16 mouse cellular contexts compared by ENCODE assay signal in genomic region chr9:96735946-96736345, GRCm38 (mm10). TPM values are rescaled to one million over a fixed set of nuclear protein-coding genes. Genes with fewer than 3 reads are reported as not detected.
DNase-seq lines count a peak whose midpoint lies in the region; ATAC-seq lines count a peak whose summit lies in the region.
"Had no signal": no experiment of that assay in that cellular context is flagged by ENCODE, and none has a peak within 500 bp of the region (broad histone marks: within the 10 kb centered on the region; RNA-seq: fewer than 3 reads in every experiment).

No protein-coding gene starts in this region.

- H3K4me3 ChIP-seq in heart, embryonic 15.5 days, result no peak overlapping the region
- no peak overlapping the region for H3K4me3 ChIP-seq in heart, embryonic 12.5 days
- H3K4me3 ChIP-seq: embryonic facial prominence, embryonic 12.5 days; forebrain, embryonic 12.5 days; layer of hippocampus, adult 2 months; liver, embryonic 12.5 days had no signal

- no peaks in the 10 kb centered on the region for H3K36me3 ChIP-seq in heart, embryonic 15.5 days
- H3K36me3 ChIP-seq in heart, embryonic 12.5 days, result no peaks in the 10 kb centered on the region
- H3K36me3 ChIP-seq: embryonic facial prominence, embryonic 12.5 days; forebrain, embryonic 12.5 days; liver, embryonic 12.5 days had no signal

- 53% methylated on average over 4 of the region's 4 CpGs for WGBS in heart, embryonic 15.5 days
- WGBS in heart, embryonic 12.5 days, result 62% methylated on average over 4 of the region's 4 CpGs

- H3K9me3 ChIP-seq in heart, embryonic 15.5 days (replicated peaks), result no peaks in the 10 kb centered on the region
- H3K9me3 ChIP-seq in heart, embryonic 12.5 days (replicated peaks), result no peaks in the 10 kb centered on the region
- H3K9me3 ChIP-seq: embryonic facial prominence, embryonic 12.5 days; forebrain, embryonic 12.5 days; liver, embryonic 12.5 days had no signal

- peak overlapping the region; percentile 71 for H3K27ac ChIP-seq in heart, embryonic 15.5 days
- no peak overlapping the region for H3K27ac ChIP-seq in heart, embryonic 12.5 days (ENCODE audit: poor library complexity, severe bottlenecking)
- H3K27ac ChIP-seq: embryonic facial prominence, embryonic 12.5 days; forebrain, embryonic 12.5 days; layer of hippocampus, adult 2 months; liver, embryonic 12.5 days had no signal

- DNase-seq in adrenal gland, adult 2 months, result peak; percentile 50
- no peak for DNase-seq in adrenal gland, adult 8-10 months
- DNase-seq in kidney, postnatal 14 days, result peak; percentile 18
- DNase-seq in kidney, postnatal 10 days, result no peak
- DNase-seq in MN1 (ENCODE audit: low spot score), result peak; percentile 59
- DNase-seq in thymus, postnatal 4 days, result no peak
- DNase-seq: cerebellum, postnatal 25 days; kidney, adult 8-10 months; thymus, postnatal 36 days had no signal

- H3K9ac ChIP-seq in heart, embryonic 15.5 days, result no peak overlapping the region
- H3K9ac ChIP-seq in heart, embryonic 12.5 days, result no peak overlapping the region
- H3K9ac ChIP-seq: embryonic facial prominence, embryonic 12.5 days; forebrain, embryonic 12.5 days; liver, embryonic 12.5 days had no signal

- H3K4me2 ChIP-seq in heart, embryonic 15.5 days, result no peak overlapping the region
- H3K4me2 ChIP-seq in heart, embryonic 12.5 days, result no peak overlapping the region
- H3K4me2 ChIP-seq: embryonic facial prominence, embryonic 12.5 days; forebrain, embryonic 12.5 days; liver, embryonic 12.5 days had no signal

- ATAC-seq in heart, embryonic 15.5 days (replicated peaks; ENCODE audit: insufficient number of reproducible peaks, insufficient read depth, low FRiP score, low read depth), result no peak
- ATAC-seq in heart, embryonic 12.5 days (ENCODE audit: insufficient number of reproducible peaks, low FRiP score), result no peak
- ATAC-seq: liver, embryonic 12.5 days; lung, postnatal 0 days had no signal

- peaks cover 52% of the 10 kb centered on the region for H3K4me1 ChIP-seq in heart, embryonic 15.5 days (replicated peaks)
- H3K4me1 ChIP-seq in heart, embryonic 12.5 days (replicated peaks), result peaks cover 63% of the 10 kb centered on the region

- no peaks in the 10 kb centered on the region for H3K27me3 ChIP-seq in heart, embryonic 15.5 days
- no peaks in the 10 kb centered on the region for H3K27me3 ChIP-seq in heart, embryonic 12.5 days (replicated peaks)
- H3K27me3 ChIP-seq: embryonic facial prominence, embryonic 12.5 days; forebrain, embryonic 12.5 days had no signal

RNA-seq across cellular contexts. Expression of gene Zbtb38, which starts 16.7 kb away (rescaled TPM):
- total RNA-seq in adrenal gland, adult 2 months (2021), result 10 to 100 TPM; 63.1 to 73.9 TPM
- 13.6 and 17.4 TPM in 2 replicates for polyA plus RNA-seq in adrenal gland, adult 2 months (2012; rRNA removed)
- 10 to 100 TPM; 55.4 to 88.4 (median 70.5) TPM for total RNA-seq in adrenal gland, adult 8-10 months (2022)
- 28.7 and 29.8 TPM in 2 replicates for polyA plus RNA-seq in heart, embryonic 15.5 days (2015; fragmentation: Nextera tagmentation; extraction: Ambion mirVana)
- 31.3 and 32.1 TPM in 2 replicates for polyA plus RNA-seq in heart, embryonic 12.5 days (2016; fragmentation: Nextera tagmentation; extraction: Ambion mirVana)

Comparison
In these comparisons a context has a peak if more than half of its experiments do, and no peak if none do; other contexts are left out.
1. DNase-seq: peak in adrenal gland, adult 2 months (single experiment), kidney, postnatal 14 days (single experiment) and MN1 (single experiment); none in adrenal gland, adult 8-10 months (single experiment), kidney, postnatal 10 days (single experiment) and thymus, postnatal 4 days (single experiment).